Mouse (Mus musculus) forebrain, postnatal 0 days (tissue): ENCODE results near the gene Tmem102. TPM values are rescaled to one million over a fixed set of nuclear protein-coding genes. Genes with fewer than 3 reads are reported as not detected.

Source experiments
- ATAC-seq: fragments of 200-750 bp; cut with Nextera tagmentation; 2 replicates; pipeline ENCODE4 v1.8.0; 2017; ENCODE audit warnings: mild to moderate bottlenecking, moderate library complexity
- DNase-seq: peaks from one replicate; pipeline ENCODE4 v3.0.0-alpha.2; 2015
- H3K27ac ChIP-seq: fragments of 300-500 bp; sonication (generic); 2 replicates; pipeline ENCODE4 v1.5.1; 2014; ENCODE audit warnings: low read depth, mild to moderate bottlenecking, antibody characterized with exemption, low read length, moderate library complexity, mixed read lengths
- H3K27me3 ChIP-seq: fragments of 300-500 bp; sonication (generic); 2 replicates; pipeline ENCODE4 v1.6.1; 2014; ENCODE audit warnings: mild to moderate bottlenecking, low read length, mixed read lengths; ENCODE audit not compliant: insufficient read depth
- H3K36me3 ChIP-seq: fragments of 300-500 bp; sonication (generic); 2 replicates; pipeline ENCODE4 v1.6.1; 2014; ENCODE audit warnings: mild to moderate bottlenecking, moderate library complexity; ENCODE audit not compliant: insufficient read depth
- H3K4me1 ChIP-seq: fragments of 300-500 bp; sonication (generic); 2 replicates; pipeline ENCODE4 v1.6.1; 2014; ENCODE audit warnings: antibody characterized with exemption; ENCODE audit not compliant: insufficient read depth
- H3K4me2 ChIP-seq: fragments of 300-500 bp; sonication (generic); 2 replicates; pipeline ENCODE4 v1.6.1; 2014; ENCODE audit warnings: low read depth, mild to moderate bottlenecking, moderate library complexity
- H3K4me3 ChIP-seq: fragments of 300-500 bp; sonication (generic); 2 replicates; pipeline ENCODE4 v1.5.1; 2014; ENCODE audit warnings: low read depth, low read length, mixed read lengths
- H3K9ac ChIP-seq: fragments of 300-500 bp; sonication (generic); 2 replicates; pipeline ENCODE4 v1.6.1; 2014; ENCODE audit warnings: mild to moderate bottlenecking
- H3K9me3 ChIP-seq: fragments of 300-500 bp; sonication (generic); 2 replicates; pipeline ENCODE4 v1.6.1; 2016; ENCODE audit warnings: low read length
- CTCF ChIP-seq: sonication (generic); IDR thresholded peaks from 2 replicates; pipeline ENCODE4 v1.5.1; 2016; ENCODE audit warnings: antibody characterized with exemption, control low read depth, low read depth
- WGBS: fragments of 180-500 bp; shearing (Covaris S2); extraction: QIAGEN DNeasy Blood & Tissue Kit; methylation state at CpG from one replicate; pipeline ENCODE4 v1.1.7; 2014; 5-methylcytosine and 5-hydroxymethylcytosine counted together
- polyA plus RNA-seq: library from polyadenylated mRNA; unstranded; fragments of >200 nt; fragmentation: Nextera tagmentation; extraction: Ambion mirVana; gene quantifications from 2 replicates; pipeline ENCODE4 v1.2.1, GENCODE M21; 2015
- total RNA-seq: library from RNA; depleted of rRNA; stranded (reverse); fragments of >200 nt; gene quantifications from 2 replicates; pipeline ENCODE4 v1.2.3, GENCODE M21; 2014

Tmem102 gene
- total and polyA plus RNA-seq, 2 experiments from 2014 or later, result 0.76 to 1.2 TPM

DNA sequence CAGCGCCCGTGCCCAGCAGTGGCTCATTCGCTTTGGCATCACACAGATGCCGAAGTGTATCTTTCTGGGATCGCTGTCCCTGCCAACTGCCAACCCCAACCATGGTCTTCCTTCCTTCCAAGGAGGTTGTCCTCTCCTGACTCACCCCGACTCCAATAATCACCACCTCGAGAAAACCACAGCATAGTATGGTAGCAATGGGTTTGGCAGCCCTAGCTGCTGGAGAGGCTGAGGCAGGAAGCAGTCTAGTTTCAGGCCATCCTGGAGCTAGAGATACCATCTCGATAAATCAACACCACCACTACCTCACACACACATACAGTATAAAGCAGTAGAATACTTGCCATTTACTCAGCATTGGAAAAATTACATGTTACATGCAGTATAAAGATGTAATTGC, 13.4 kb upstream of the Tmem102 start:
- H3K4me3 ChIP-seq, result no peak overlapping the region

GRCm38 (mm10) chr11:69818365-69818764, 12.9 kb upstream of the Tmem102 start, which contains the start of gene Spem2:
Gene Spem2, minus strand, starts transcription at chr11:69818465.
- no peak within 1 kb of the TSS for H3K4me3 ChIP-seq
- DNase-seq, result no peak
- no peaks in the 10 kb centered on the region for H3K9me3 ChIP-seq
- no peak within 1 kb of the TSS for H3K4me2 ChIP-seq
- no peaks in the 10 kb centered on the region for H3K27me3 ChIP-seq
- TF ChIP-seq CTCF, result no peak
- WGBS, result 84% methylated on average over 2 of the region's 2 CpGs
- H3K36me3 ChIP-seq, result no peaks in the 10 kb centered on the region
- no peak for ATAC-seq
- no peak within 1 kb of the TSS for H3K27ac ChIP-seq
- no peaks in the 10 kb centered on the region for H3K4me1 ChIP-seq
- no peak within 1 kb of the TSS for H3K9ac ChIP-seq

More for the DNA sequence above, 13.4 kb upstream of the Tmem102 start:
- no peak overlapping the region for H3K9ac ChIP-seq
- H3K9me3 ChIP-seq, result no peaks in the 10 kb centered on the region
- ATAC-seq (no peak), DNase-seq (no peak)
- no peak for TF ChIP-seq CTCF
- 95% methylated on average over 8 of the region's 8 CpGs for WGBS
- no peaks in the 10 kb centered on the region for H3K27me3 ChIP-seq
- H3K4me2 ChIP-seq, result no peak overlapping the region
- H3K36me3 ChIP-seq, result peaks cover 3% of the 10 kb centered on the region; the same call in 1 of the 2 replicates
- H3K4me1 ChIP-seq, result no peaks in the 10 kb centered on the region
- no peak overlapping the region for H3K27ac ChIP-seq

- no peak overlapping the region for H3K27ac ChIP-seq
- no peaks in the 10 kb centered on the region for H3K9me3 ChIP-seq
- TF ChIP-seq CTCF, result no peak
- H3K4me3 ChIP-seq, result no peak overlapping the region
- H3K27me3 ChIP-seq, result no peaks in the 10 kb centered on the region
- no peak overlapping the region for H3K9ac ChIP-seq
- no peaks in the 10 kb centered on the region for H3K36me3 ChIP-seq
- ATAC-seq, result no peak
- no peak overlapping the region for H3K4me2 ChIP-seq
- no peak for DNase-seq
- WGBS, result 90% methylated on average over 12 of the region's 12 CpGs
- H3K4me1 ChIP-seq, result no peaks in the 10 kb centered on the region
These were observed 11.1 kb upstream of the Tmem102 start for GRCm38 (mm10) chr11:69816520-69816919.

DNA sequence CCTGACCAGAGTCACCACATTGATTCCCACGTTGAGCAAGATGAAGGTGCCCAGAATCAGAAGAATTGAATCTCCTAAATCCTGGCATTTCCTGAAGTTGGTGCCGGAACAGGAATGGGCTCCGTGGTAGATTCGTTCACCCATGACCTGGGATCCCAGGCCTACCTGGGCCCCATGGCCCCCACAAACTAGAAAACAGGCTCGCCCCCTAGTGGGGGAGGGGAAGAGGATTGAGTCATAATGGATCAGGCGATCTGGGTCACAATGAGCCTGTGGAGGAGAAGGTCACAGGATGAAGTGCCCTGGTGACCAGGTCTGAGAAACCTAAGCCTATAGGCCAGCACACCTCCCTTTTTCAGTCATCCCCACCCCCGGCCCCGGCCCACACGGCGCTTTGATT, 9.7 kb upstream of the Tmem102 start, which contains the start of gene Gm39566:
TSS of gene Gm39566 (minus strand) at position 144 of the 400 bp plus-strand sequence.
- Histone ChIP-seq H3K36me3 (no peaks in the 10 kb centered on the region), H3K27me3 (no peaks in the 10 kb centered on the region), H3K4me2 (no peak within 1 kb of the TSS), H3K27ac (no peak within 1 kb of the TSS), H3K4me3 (no peak within 1 kb of the TSS), H3K4me1 (no peaks in the 10 kb centered on the region), H3K9ac (no peak within 1 kb of the TSS), H3K9me3 (no peaks in the 10 kb centered on the region)
- DNase-seq, result no peak
- ATAC-seq, result no peak
- TF ChIP-seq CTCF, result no peak
- 71% methylated on average over 10 of the region's 10 CpGs for WGBS

- Histone ChIP-seq H3K4me3 (no peak overlapping the region), H3K4me1 (no peaks in the 10 kb centered on the region), H3K9me3 (no peaks in the 10 kb centered on the region), H3K9ac (no peak overlapping the region), H3K27me3 (peaks cover 11% of the 10 kb centered on the region; the same call in 1 of the 2 replicates), H3K27ac (no peak overlapping the region), H3K4me2 (no peak overlapping the region), H3K36me3 (no peaks in the 10 kb centered on the region)
- DNase-seq (no peak), ATAC-seq (no peak)
- TF ChIP-seq CTCF, result no peak
These were observed 4.9 kb upstream of the Tmem102 start for GRCm38 (mm10) chr11:69810280-69810679.

DNA sequence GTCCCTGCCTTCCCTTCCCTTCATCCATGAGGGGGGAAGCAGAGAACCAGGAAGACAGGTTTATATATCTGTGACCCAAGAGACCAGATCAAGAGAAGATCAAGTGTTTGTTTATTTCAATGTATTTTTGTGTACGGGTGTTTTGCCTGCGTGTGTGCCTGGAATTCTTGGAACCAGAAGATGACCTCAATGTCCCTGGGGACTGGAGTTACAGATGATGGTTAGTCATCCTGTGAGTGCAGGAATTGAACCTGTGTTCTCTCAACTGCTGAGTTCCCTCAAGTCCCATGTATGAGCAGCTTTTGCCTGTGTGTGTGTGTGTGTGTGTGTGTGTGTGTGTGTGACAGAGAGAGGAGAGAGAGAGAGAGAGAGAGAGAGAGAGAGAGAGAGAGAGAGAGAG, 2.2 kb upstream of the Tmem102 start:
- no peak for TF ChIP-seq CTCF
- H3K36me3 ChIP-seq, result no peaks in the 10 kb centered on the region
- H3K9me3 ChIP-seq, result no peaks in the 10 kb centered on the region
- no peak overlapping the region for H3K9ac ChIP-seq
- DNase-seq, result no peak
- no peak for ATAC-seq
- WGBS, result 91% methylated on average over 2 of the region's 2 CpGs
- H3K4me1 ChIP-seq, result peaks cover 18% of the 10 kb centered on the region; the same call in 1 of the 2 replicates
- peaks cover 22% of the 10 kb centered on the region for H3K27me3 ChIP-seq
- no peak overlapping the region for H3K27ac ChIP-seq
- no peak overlapping the region for H3K4me2 ChIP-seq
- no peak overlapping the region for H3K4me3 ChIP-seq

DNA sequence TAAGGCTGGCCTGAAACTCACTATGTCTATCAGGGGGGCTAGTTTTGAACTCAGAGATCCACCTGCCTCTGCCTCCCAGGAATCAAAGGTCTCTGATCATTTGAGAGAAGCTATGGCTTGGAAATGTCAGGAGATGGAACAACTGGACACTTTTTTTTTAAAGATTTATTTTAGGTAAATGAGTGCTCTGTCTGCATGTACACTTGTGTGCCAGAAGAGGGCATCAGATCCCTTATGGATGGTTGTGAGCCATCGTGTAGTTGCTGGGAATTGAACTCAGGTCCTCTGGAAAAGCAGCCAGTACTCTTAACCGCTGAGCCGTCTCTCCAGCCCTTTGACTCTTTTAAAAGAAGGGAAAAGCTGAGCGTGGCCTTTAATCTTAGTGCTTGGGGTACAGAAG, 954 bp upstream of the Tmem102 start:
- H3K9ac ChIP-seq, result no peak overlapping the region
- no peak overlapping the region for H3K4me3 ChIP-seq
- ATAC-seq, result no peak
- DNase-seq, result no peak
- WGBS, result 86% methylated on average over 4 of the region's 4 CpGs
- H3K4me2 ChIP-seq, result no peak overlapping the region
- no peak overlapping the region for H3K27ac ChIP-seq
- H3K9me3 ChIP-seq, result no peaks in the 10 kb centered on the region
- H3K36me3 ChIP-seq, result no peaks in the 10 kb centered on the region
- 0 out of 2 replicates have a peak, but pooled peaks have one; percentile 17 for TF ChIP-seq CTCF
- H3K27me3 ChIP-seq, result peaks cover 22% of the 10 kb centered on the region
- H3K4me1 ChIP-seq, result peaks cover 18% of the 10 kb centered on the region; the same call in 1 of the 2 replicates
